Mouse (Mus musculus): ENCODE data around the gene Bcl11a. TPM values are rescaled to one million over a fixed set of nuclear protein-coding genes. Genes with fewer than 3 reads are reported as not detected.
"Not testable (repeated sequence)": the region's sequence is repeated elsewhere in the genome, so short reads cannot be mapped to it uniquely, and the experiment has no call there.

Gene Bcl11a
- polyA plus RNA-seq, 1 experiment from 2014 or later: 116 TPM

GRCm38 (mm10) chr11:24125098-24125497 lies 47.2 kb downstream of the Bcl11a start:
- Histone ChIP-seq H3K9me3 (no peaks in the 10 kb centered on the region), H3K36me3 (no peaks in the 10 kb centered on the region), H3K27ac (replicated peaks) (no peak overlapping the region), H3K9ac (no peak overlapping the region), H3K4me2 (no peak overlapping the region), H3K27me3 (no peaks in the 10 kb centered on the region), H3K4me1 (replicated peaks) (peaks cover 50% of the 10 kb centered on the region), H3K4me3 (no peak overlapping the region)
- ATAC-seq (ENCODE audit: low FRiP score, low read depth): no peak
- 84% methylated on average over 6 of the region's 6 CpGs for WGBS

DNA sequence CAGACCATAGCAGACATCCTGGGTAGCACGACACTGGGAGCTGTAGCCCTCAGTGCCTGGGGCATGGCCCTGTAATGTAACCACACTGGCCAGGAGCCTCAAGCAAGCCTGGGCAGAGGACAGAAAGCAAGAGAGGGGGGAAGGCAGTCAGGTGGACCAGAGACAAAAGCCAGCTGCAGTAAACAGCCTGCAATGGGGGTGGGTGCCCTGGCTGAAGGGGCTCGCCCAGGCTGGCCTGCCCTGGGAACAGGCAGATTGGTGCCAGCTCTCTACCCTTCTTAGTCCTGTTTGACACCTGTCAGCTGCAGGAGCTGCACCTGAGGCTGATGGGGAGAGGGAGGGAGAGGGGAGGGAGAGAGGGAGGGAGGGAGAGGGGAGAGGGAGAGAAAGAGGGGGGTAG lies 50.1 kb downstream of the Bcl11a start:
- 55% methylated on average over 2 of the region's 2 CpGs for WGBS
- Histone ChIP-seq H3K36me3 (no peaks in the 10 kb centered on the region), H3K4me3 (no peak overlapping the region), H3K27ac (replicated peaks) (no peak overlapping the region), H3K4me2 (no peak overlapping the region), H3K4me1 (replicated peaks) (peaks cover 46% of the 10 kb centered on the region), H3K27me3 (no peaks in the 10 kb centered on the region), H3K9ac (no peak overlapping the region), H3K9me3 (no peaks in the 10 kb centered on the region)
- ATAC-seq (ENCODE audit: low FRiP score, low read depth): no peak

DNA sequence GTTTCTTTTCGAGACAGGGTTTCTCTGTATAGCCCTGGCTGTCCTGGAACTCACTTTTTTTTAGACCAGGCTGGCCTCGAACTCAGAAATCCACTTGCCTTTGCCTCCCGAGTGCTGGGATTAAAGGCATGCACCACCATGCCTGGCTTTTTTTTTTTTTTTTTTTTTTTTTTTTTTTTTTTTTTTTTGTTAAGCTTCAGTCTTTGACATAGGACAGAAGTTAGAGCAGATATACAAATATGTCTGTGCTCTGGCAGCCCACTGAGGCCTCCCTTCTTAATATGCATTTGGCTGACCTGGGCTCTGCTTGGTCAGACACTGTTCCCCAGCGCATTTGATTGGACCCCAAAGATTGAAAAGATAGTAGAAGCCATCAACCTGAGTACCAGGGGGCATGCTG lies 51.0 kb downstream of the Bcl11a start:
- not testable (repeated sequence) for H3K9ac ChIP-seq; H3K27ac ChIP-seq (replicated peaks); H3K36me3 ChIP-seq; H3K9me3 ChIP-seq; H3K27me3 ChIP-seq; H3K4me3 ChIP-seq; H3K4me2 ChIP-seq; ATAC-seq (ENCODE audit: low FRiP score, low read depth)
- peaks cover 42% of the 10 kb centered on the region for H3K4me1 ChIP-seq (replicated peaks)
- 90% methylated on average over 4 of the region's 4 CpGs for WGBS

GRCm38 (mm10) chr11:24129358-24130185 lies 51.7 kb downstream of the Bcl11a start:
- no peak overlapping the region for H3K27ac ChIP-seq (replicated peaks)
- no peak overlapping the region for H3K4me3 ChIP-seq
- H3K4me2 ChIP-seq: no peak overlapping the region
- no peaks in the 10 kb centered on the region for H3K27me3 ChIP-seq
- H3K9ac ChIP-seq: no peak overlapping the region
- no peaks in the 10 kb centered on the region for H3K36me3 ChIP-seq
- ATAC-seq (ENCODE audit: low FRiP score, low read depth): no peak
- WGBS: 96% methylated on average over 5 of the region's 5 CpGs
- no peaks in the 10 kb centered on the region for H3K9me3 ChIP-seq
- H3K4me1 ChIP-seq (replicated peaks): peaks cover 35% of the 10 kb centered on the region

DNA sequence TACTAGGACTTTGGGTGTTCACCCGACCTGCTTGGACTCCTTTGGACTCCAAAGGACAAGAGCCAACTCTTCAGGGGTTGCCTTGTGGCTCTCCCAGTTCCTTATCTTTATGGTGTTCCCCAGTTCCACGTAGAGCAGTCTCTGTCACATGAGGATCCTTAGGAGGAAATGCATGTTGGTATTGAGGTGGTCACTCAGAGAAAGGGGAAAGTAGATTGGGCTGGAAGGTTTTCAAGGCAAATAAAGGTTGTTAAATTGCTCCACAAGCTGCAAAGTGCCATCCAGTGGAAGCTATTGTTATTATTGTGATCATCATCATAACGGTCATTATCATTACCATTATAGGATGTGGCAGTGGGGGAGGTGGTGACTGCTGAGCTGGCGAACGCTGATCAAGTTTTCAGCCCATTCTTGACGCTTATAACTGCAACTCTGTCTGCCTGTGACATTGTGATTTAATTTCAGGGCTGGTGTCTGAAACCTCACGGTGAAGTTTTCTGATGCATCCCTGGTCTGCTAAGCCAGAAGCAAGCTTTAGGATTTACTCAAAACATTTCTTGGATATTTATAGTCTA lies 52.4 kb downstream of the Bcl11a start:
- Histone ChIP-seq H3K27me3 (no peaks in the 10 kb centered on the region), H3K9me3 (no peaks in the 10 kb centered on the region), H3K4me1 (replicated peaks) (peaks cover 30% of the 10 kb centered on the region), H3K4me2 (no peak overlapping the region), H3K4me3 (no peak overlapping the region), H3K27ac (replicated peaks) (no peak overlapping the region), H3K9ac (no peak overlapping the region), H3K36me3 (no peaks in the 10 kb centered on the region)
- ATAC-seq (ENCODE audit: low FRiP score, low read depth): no peak
- 57% methylated on average over 7 of the region's 7 CpGs for WGBS

DNA sequence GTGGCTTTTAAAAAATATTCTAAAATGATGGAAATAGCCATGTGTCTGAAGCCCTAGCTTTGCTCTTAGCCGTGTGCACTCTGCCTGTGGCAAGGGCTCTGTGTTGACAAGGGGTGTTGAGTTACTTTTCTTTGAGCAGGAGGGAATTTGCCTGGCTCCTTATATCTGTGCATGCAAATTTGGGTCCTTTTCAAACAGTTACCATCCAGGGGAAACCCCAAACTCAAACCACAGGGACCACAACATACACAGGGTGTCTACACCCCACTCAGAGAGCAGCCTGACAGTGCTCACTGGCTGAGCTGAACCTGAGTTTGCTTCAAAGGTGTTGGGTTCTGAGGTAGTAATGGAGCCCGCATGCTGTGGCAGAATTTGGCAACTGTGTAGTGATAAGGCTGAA lies 54.0 kb downstream of the Bcl11a start:
- no peak overlapping the region for H3K4me2 ChIP-seq
- no peaks in the 10 kb centered on the region for H3K27me3 ChIP-seq
- peaks cover 28% of the 10 kb centered on the region for H3K4me1 ChIP-seq (replicated peaks)
- H3K4me3 ChIP-seq: no peak overlapping the region
- no peak for ATAC-seq (ENCODE audit: low FRiP score, low read depth)
- no peak overlapping the region for H3K27ac ChIP-seq (replicated peaks)
- WGBS: 91% methylated on average over 2 of the region's 2 CpGs
- H3K36me3 ChIP-seq: no peaks in the 10 kb centered on the region
- no peak overlapping the region for H3K9ac ChIP-seq
- H3K9me3 ChIP-seq: no peaks in the 10 kb centered on the region

- no peaks in the 10 kb centered on the region for H3K9me3 ChIP-seq
- H3K4me3 ChIP-seq: no peak overlapping the region
- ATAC-seq (ENCODE audit: low FRiP score, low read depth): no peak
- 92% methylated on average over 6 of the region's 6 CpGs for WGBS
- H3K27ac ChIP-seq (replicated peaks): no peak overlapping the region
- H3K4me2 ChIP-seq: no peak overlapping the region
- H3K27me3 ChIP-seq: no peaks in the 10 kb centered on the region
- no peak overlapping the region for H3K9ac ChIP-seq
- no peaks in the 10 kb centered on the region for H3K36me3 ChIP-seq
- H3K4me1 ChIP-seq (replicated peaks): peaks cover 25% of the 10 kb centered on the region
Observed at GRCm38 (mm10) chr11:24132358-24132757, 54.5 kb downstream of the Bcl11a start.

DNA sequence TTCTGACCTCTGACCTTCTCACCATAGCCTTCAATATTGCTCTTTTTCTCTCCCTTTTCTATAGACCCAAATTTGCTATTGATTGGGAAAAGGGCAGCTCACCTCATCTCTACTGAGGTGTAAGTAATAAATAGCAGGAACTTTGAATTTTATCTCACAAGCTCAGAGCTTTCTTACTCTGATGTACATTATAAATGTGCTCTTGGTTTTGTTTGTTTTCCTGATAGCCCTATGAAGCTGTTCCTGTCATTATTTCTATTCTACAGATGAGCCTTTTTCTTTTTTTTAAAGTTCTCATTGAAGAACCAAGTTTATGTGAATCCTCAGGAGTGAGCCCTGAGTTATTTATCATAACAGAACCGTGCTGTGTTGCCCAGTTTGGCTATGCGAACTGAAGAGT lies 55.0 kb downstream of the Bcl11a start:
- no peak overlapping the region for H3K4me3 ChIP-seq
- no peak overlapping the region for H3K9ac ChIP-seq
- no peaks in the 10 kb centered on the region for H3K9me3 ChIP-seq
- 73% methylated on average over 2 of the region's 2 CpGs for WGBS
- H3K27ac ChIP-seq (replicated peaks): no peak overlapping the region
- H3K4me2 ChIP-seq: no peak overlapping the region
- no peaks in the 10 kb centered on the region for H3K36me3 ChIP-seq
- H3K27me3 ChIP-seq: no peaks in the 10 kb centered on the region
- H3K4me1 ChIP-seq (replicated peaks): peaks cover 20% of the 10 kb centered on the region
- ATAC-seq (ENCODE audit: low FRiP score, low read depth): no peak

GRCm38 (mm10) chr11:24133484-24133883 lies 55.6 kb downstream of the Bcl11a start:
- Histone ChIP-seq H3K4me1 (replicated peaks) (peaks cover 18% of the 10 kb centered on the region), H3K9me3 (no peaks in the 10 kb centered on the region), H3K4me3 (no peak overlapping the region), H3K9ac (no peak overlapping the region), H3K27me3 (no peaks in the 10 kb centered on the region), H3K4me2 (no peak overlapping the region), H3K27ac (replicated peaks) (no peak overlapping the region), H3K36me3 (no peaks in the 10 kb centered on the region)
- 42% methylated on average over 3 of the region's 3 CpGs for WGBS
- ATAC-seq (ENCODE audit: low FRiP score, low read depth): no peak

GRCm38 (mm10) chr11:24133928-24134327 lies 56.1 kb downstream of the Bcl11a start:
- ATAC-seq (ENCODE audit: low FRiP score, low read depth): no peak
- H3K27ac ChIP-seq (replicated peaks): no peak overlapping the region
- H3K9me3 ChIP-seq: no peaks in the 10 kb centered on the region
- WGBS: 54% methylated on average over 5 of the region's 5 CpGs
- peaks cover 18% of the 10 kb centered on the region for H3K4me1 ChIP-seq (replicated peaks)
- no peaks in the 10 kb centered on the region for H3K36me3 ChIP-seq
- H3K4me2 ChIP-seq: no peak overlapping the region
- no peak overlapping the region for H3K4me3 ChIP-seq
- H3K9ac ChIP-seq: no peak overlapping the region
- no peaks in the 10 kb centered on the region for H3K27me3 ChIP-seq

DNA sequence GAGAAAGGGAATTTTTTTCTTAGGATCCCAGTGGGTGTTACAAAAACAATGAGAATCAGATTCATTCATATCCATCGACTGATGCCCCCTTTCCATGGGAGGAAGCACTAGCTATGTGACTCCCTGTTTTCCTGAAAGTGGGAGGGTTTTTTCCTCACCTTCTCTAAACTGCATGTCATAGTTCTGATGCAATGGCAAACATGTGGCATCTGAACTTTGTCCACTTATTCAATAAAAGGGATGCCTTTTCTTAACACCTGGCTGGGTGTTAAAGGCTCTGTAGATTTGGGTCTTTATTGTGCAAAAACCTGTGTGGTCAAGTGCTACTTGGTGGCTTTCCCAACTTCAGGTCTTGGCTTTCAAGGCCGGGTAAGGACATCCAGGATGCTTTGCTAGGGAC lies 57.4 kb downstream of the Bcl11a start:
- Histone ChIP-seq H3K4me1 (replicated peaks) (peaks cover 18% of the 10 kb centered on the region), H3K4me2 (no peak overlapping the region), H3K27ac (replicated peaks) (no peak overlapping the region), H3K27me3 (no peaks in the 10 kb centered on the region), H3K36me3 (no peaks in the 10 kb centered on the region), H3K9ac (no peak overlapping the region), H3K4me3 (no peak overlapping the region), H3K9me3 (no peaks in the 10 kb centered on the region)
- no peak for ATAC-seq (ENCODE audit: low FRiP score, low read depth)
- 82% methylated on average over 2 of the region's 2 CpGs for WGBS

DNA sequence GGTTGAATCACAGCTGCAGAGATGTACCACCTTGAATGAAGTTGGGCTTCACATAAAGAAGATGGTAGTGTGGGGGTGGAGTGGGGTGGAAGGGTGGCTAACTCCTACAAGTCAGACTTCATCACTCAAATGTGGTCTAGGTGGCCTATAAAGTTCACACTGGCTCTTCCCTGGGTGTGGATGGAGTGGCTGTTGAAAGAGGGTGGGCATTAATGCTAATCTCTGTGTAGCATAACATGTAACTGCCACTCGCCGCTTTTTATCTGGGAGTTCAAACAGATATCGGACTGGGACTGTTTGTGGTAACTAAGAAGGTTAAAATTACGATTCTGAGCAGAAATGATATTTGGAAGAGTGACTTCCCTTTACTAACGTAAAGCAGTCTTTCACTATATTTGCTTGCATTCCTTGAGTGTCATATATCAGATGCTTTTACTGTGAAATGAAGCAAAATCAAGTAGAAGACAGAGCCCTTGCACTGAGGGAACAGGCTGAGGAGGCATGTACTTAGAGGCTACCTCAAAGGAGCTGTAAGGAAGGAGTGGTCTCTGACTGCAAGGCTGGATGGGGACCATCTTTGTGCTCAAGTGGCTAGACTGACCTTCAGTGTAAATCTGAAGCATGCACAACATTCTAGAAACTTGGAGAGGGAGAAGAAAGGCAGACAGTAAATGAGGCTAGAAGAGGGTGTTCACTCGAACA lies 58.4 kb downstream of the Bcl11a start:
- peaks cover 13% of the 10 kb centered on the region for H3K4me1 ChIP-seq (replicated peaks)
- no peak for ATAC-seq (ENCODE audit: low FRiP score, low read depth)

More for the DNA sequence above, 58.4 kb downstream of the Bcl11a start:
- H3K4me2 ChIP-seq: no peak overlapping the region
- no peak overlapping the region for H3K9ac ChIP-seq
- no peaks in the 10 kb centered on the region for H3K9me3 ChIP-seq
- no peaks in the 10 kb centered on the region for H3K27me3 ChIP-seq
- 88% methylated on average over 6 of the region's 6 CpGs for WGBS
- H3K36me3 ChIP-seq: no peaks in the 10 kb centered on the region
- H3K27ac ChIP-seq (replicated peaks): no peak overlapping the region
- H3K4me3 ChIP-seq: no peak overlapping the region

All from hindbrain, embryonic 15.5 days (tissue).